Mouse (Mus musculus) frontal cortex, postnatal 10 days (tissue): ENCODE measurements around the gene Tiam2.
"Not testable (repeated sequence)": the region's sequence is repeated elsewhere in the genome, so short reads cannot be mapped to it uniquely, and the experiment has no call there.

ENCODE experiments used
- DNase-seq, 2 experiments: peaks; one replicate each; pipeline ENCODE4 v3.0.0; 2022; ENCODE audit warnings: low spot score in 2 of 2, mixed read lengths in 1 of 2

Tiam2 gene

DNA sequence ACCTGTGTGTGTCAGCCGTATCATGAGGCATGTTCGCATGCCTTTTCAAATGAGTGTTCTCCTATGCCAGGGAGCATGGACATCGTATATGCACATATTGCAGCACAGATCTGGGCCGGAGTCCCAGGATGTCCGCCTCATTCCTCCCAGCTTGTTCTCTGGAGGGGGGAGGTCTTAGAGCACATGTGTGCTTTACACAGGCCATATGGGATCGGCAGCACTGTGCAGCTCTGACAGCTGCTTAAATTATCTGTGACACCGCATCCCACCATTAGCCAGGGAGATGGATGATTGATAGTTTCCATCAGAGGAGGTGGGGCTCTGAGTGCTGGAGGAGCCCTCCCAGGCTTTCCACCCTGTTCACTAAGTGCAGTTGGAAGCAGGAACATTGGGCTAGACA lies 12.4 kb downstream of the Tiam2 start:
- DNase-seq: no peak

- no peak for DNase-seq
These were observed 18.5 kb downstream of the Tiam2 start for GRCm38 (mm10) chr17:3344872-3345271.

DNA sequence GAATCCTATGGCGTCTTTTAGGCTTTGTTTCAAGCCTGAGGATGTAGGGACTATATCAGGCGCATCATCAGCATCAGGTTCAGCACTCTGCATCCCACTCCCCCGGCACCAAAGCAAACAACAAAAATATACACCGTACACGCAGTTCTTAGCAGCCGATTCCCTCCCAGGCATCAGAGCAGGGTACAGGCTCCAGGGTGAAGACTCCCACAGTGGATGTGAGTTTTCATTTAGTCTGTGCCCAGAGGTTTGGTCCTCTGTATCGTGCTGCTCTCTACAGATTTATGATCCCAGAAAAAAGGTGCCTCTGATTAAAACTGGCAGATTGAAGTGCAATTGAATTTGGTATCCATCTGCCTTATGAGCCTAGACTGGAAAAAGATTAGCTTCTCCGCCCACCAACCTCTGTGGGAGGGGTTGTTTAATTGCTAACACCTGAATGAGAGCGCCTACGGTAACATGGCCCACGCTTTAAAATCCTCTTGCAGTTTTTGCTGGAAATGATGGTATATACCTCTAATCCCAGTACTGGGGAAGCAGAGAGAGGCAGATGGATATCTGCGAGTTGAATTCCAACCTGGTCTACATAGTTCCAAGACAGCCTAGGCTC lies 19.0 kb downstream of the Tiam2 start:
- DNase-seq: no peak

DNA sequence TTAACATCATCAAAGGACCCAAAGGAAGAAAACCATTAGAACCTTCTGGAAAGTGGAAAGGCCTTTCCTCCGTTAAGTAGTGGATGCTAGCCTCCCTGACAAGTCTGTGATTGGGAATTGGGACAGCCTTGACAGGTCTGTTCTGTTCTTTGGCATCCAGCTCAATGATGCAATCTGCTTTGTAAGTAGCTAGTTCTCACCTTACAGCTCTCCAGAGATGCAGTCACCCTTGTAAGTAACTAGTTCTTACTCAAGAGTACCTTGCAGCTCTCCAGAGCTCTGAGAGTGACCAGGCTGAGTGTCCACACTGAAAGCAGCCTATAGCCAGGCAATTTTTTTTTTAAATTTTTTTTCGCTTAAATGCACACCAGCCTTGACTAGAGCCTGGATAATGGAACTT lies 21.4 kb downstream of the Tiam2 start:
- DNase-seq: no peak

GRCm38 (mm10) chr17:3349331-3349730 lies 23.0 kb downstream of the Tiam2 start:
- no peak for DNase-seq

- DNase-seq: no peak
These were observed 23.6 kb downstream of the Tiam2 start for GRCm38 (mm10) chr17:3349939-3350338.

DNA sequence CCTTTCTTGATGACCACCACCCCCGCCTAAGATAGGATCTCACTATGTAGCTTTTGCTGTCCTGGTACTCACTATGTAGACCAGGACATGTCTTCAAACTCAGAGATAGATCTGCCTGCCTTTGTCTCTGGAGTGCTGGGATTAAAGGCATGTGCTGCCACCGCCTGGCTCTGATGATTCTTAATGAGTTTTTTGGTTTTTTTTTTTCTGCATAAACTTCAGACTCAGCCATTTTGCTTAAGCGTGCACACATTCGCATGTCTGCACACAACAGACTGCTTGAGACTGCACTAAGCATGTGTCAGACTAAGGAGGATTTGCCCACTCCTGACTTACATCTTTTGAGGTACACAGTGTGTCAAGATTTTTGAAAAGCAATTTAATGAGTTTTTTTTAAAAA lies 24.0 kb downstream of the Tiam2 start:
- no peak for DNase-seq

GRCm38 (mm10) chr17:3351668-3352067 lies 25.3 kb downstream of the Tiam2 start:
- no peak for DNase-seq

DNA sequence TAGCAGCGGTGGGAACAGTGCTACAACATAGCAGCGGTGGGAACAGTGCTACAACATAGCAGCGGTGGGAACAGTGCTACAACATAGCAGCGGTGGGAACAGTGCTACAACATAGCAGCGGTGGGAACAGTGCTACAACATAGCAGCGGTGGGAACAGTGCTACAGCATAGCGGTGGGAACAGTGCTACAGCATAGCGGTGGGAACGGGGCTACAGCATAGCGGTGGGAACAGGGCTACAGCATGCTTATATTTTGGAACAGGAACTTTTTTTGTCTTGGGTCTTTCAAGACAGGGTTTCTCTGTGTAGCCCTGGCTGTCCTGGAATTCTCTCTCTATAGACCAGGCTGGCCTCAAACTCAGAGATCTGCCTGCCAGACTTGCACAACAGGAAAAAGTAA lies 26.8 kb downstream of the Tiam2 start:
- not testable (repeated sequence) for DNase-seq

DNA sequence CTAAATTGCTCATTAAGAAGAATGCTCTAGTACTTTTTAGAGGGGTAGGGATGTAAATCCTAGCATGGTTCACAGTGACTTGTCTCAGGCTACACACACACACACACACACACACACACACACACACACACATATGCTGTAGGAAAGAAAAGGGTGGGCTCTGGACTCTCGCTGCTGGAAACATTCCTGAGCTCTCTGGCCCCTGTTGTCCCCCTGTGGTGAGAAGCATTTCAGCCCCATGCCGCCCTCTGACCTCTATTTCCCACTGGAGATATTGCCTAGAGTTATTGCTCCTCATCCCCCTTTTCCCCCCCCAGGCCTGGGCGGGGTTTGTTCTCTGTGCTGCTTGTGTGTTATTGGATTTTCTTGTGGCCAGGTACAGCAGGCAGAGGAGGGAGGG lies 28.5 kb downstream of the Tiam2 start:
- DNase-seq: no peak

- DNase-seq: no peak
These were observed 30.4 kb downstream of the Tiam2 start for GRCm38 (mm10) chr17:3356633-3357365.

DNA sequence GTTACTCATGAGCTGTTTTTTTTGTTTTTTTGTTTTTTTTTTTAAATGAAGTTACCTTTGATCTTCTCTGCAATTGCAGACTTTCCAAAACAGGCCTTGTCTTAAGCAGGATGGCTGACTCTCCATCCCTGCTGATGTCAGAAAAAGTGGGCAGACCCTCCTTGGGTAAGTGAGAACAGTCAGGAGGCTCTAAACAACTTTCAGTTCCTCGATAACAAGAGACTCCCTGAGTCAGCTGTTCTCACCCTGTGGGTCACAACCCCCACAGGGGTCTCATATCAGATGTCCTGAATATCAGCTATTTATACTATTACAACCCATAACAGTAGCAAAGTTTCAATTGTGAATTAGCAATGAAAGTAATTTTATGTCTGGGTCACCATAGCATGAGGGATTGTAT lies 33.9 kb downstream of the Tiam2 start:
- no peak for DNase-seq

DNA sequence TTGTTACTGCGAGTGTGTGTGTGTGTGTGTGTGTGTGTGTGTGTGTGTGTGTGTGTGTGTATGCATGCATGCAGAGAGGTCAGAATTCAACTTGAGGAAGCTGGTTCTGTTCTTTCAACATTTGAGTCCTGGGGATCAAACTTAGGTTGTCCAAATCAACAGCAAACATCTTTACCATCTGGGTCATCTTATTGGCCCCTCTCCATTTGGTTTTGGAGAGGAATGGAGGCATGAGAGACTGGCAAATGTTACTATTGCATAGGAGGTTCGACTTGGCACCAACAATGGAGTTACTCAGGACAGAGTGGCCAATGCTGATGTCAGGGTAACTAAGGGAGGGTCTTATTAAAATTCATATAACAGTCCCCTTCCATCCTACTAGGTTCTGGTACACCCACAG lies 35.4 kb downstream of the Tiam2 start:
- no peak for DNase-seq

DNA sequence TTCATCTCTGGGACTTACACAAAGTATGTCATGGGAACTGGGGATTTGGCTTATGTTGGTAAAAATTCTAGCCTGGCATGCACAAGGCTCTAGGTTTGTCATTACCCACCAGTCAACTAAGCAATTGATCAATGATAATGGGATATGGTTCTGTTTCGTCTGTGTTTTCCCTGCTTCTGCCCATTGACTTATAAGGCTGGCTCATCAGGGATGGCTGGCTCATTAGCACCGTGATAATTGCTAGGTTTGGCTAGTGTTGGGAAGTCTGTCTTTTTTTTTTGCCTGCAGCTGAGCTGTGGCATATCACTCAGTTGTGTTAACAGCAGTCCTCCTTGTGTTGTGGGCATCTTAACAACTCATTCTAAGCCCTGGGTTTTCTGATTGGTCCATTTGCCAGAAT lies 36.8 kb downstream of the Tiam2 start:
- no peak for DNase-seq

DNA sequence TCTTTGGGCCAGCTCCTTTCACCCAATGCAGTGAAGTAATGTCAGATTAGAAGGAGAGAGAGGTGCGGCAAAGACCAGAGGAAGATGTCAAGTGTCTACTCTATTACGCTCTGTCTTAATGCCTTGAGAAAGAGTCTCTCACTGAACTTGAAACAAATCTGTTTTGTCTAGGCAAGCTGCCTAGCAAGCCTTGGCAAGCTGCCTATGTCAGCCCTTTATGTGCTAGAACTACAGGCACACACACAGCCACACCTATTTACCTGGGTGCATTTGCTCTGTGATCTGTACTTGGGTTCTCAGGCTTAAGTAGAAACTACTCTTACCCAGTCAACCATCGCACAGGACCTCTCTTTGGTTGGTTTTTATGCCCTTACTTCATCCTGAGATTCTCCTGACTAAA lies 40.4 kb downstream of the Tiam2 start:
- DNase-seq: no peak

DNA sequence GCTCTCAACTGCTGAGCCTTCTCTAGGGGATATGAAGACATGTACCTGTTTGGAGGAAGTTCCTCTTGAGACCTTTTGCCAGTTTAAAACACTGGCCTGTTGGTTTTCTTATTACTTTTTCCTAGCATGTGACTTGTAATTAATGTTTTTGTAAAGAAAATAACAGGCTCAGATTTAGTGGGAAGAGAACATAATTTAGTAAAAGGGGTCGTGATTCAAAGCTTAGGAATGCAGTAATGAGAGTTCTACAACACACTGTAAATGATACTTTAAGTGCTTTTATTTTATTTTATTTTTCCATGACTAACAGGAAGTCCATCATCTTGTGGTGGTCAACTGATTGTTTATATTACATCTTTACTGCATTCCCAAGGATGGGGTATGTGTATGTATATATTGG lies 42.0 kb downstream of the Tiam2 start:
- DNase-seq: no peak

DNA sequence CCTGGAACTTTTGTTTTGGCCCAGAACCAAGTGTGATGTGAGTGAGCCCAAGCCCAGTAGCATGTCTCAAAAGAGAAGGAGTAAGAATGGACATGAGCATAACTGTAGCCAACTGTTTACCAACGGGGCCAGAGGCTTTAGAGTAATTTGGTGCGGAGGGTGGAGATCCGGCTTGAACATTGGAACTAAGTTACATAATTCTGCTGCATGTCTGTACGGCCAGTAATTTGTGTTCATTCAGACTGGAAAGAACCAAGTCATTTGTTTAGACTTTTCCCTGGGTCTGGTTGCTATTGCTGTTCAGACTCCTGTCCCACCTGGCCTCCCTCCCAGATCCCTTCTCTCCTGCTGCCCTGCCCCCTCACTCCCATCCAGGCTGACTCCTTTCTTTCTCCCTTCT lies 43.3 kb downstream of the Tiam2 start:
- no peak for DNase-seq

DNA sequence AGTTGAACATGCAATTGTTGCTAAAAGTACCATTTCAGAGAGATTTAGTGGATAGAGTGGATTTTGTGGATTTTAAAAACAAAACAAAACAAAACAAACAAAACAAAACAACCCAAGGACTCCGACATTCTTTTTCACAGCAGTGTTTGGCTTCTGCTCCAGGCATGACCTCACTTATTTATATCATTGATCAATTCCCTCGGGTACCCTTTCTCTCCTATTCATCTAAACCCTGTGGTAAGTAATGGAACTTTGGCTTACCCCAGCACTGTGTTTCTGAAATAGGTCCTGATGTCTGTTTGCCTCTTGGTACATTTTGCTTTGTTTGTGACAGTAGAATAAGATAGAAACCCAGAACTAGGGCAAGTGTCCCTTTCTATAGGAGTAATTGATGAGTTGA lies 52.2 kb downstream of the Tiam2 start:
- no peak for DNase-seq

GRCm38 (mm10) chr17:3379753-3380588 lies 53.6 kb downstream of the Tiam2 start:
- no peak for DNase-seq

- DNase-seq: no peak
These were observed 59.0 kb downstream of the Tiam2 start for GRCm38 (mm10) chr17:3385391-3385790.

- DNase-seq: no peak
These were observed 61.4 kb downstream of the Tiam2 start for GRCm38 (mm10) chr17:3387819-3388218.

DNA sequence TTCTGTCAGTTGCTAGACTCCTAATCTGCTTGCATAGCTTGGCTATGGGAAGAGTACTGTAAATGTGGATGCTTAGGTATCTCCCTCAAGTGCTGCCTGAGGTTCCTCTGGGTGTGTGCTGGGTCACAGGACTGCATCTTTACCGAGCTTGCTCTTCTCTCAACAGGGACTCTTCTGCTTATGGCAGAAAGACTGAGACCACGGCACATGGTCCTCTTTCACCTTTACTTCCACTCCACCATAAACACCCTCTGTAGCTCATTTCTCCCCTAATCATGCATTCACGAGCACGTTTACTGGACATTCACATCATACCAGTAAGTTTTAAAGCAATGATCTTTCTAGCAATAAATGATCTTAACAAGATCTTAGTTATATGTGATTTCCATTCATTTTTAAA lies 63.4 kb downstream of the Tiam2 start:
- DNase-seq: no peak

- no peak for DNase-seq
These were observed 67.6 kb downstream of the Tiam2 start for GRCm38 (mm10) chr17:3393981-3394380.
